Mouse (Mus musculus): Measurements from ENCODE around the gene 6030445D17Rik. TPM values are rescaled to one million over a fixed set of nuclear protein-coding genes. Genes with fewer than 3 reads are reported as not detected.

Gene 6030445D17Rik
- polyA plus RNA-seq, 2 experiments = 0.08 TPM

- Histone ChIP-seq H3K9ac (replicated peaks) (no peak overlapping the region), H3K36me3 (replicated peaks; ENCODE audit: control insufficient read depth, insufficient read depth, low read depth) (no peaks in the 10 kb centered on the region), H3K4me3 (ENCODE audit: insufficient read depth in 1 of 2, low read depth in 2 of 2, low read length in 2 of 2) (peak overlapping the region; percentile 4 to 30; a peak in 2 of 4 replicates), H3K4me1 (replicated peaks; ENCODE audit: control insufficient read depth in 2 of 2, insufficient read depth in 2 of 2, low read length in 1 of 2) (no peaks in the 10 kb centered on the region), H3K27ac (no peak overlapping the region), H3K27me3 (ENCODE audit: control insufficient read depth, insufficient read depth, low read length) (peaks cover 22% of the 10 kb centered on the region), H3K9me3 (ENCODE audit: control insufficient read depth, low read length) (no peaks in the 10 kb centered on the region), H3K4me2 (ENCODE audit: low read depth) (peak overlapping the region; percentile 62)
- TF ChIP-seq EP300 (IDR thresholded peaks at IDR 0.05; ENCODE audit: low read depth) (no peak), CTCF (IDR thresholded peaks at IDR 0.05; ENCODE audit: low read depth) (no peak)
- WGBS (ENCODE audit: insufficient replicate concordance) = 2% methylated on average over 69 of the region's 70 CpGs
- ATAC-seq (ENCODE audit: insufficient read depth) (no peak), DNase-seq (ENCODE audit: low read depth in 3 of 3, low spot score in 3 of 3) (no peak)
Observed at GRCm38 (mm10) chr4:136424120-136424999, 37.7 kb upstream of the 6030445D17Rik start.

GRCm38 (mm10) chr4:136425000-136425288 lies 37.1 kb upstream of the 6030445D17Rik start:
- ATAC-seq (ENCODE audit: insufficient read depth) = no peak
- H3K9me3 ChIP-seq (ENCODE audit: control insufficient read depth, low read length) = no peaks in the 10 kb centered on the region
- no peak overlapping the region for H3K27ac ChIP-seq
- no peak overlapping the region for H3K9ac ChIP-seq (replicated peaks)
- no peaks in the 10 kb centered on the region for H3K36me3 ChIP-seq (replicated peaks; ENCODE audit: control insufficient read depth, insufficient read depth, low read depth)
- peak overlapping the region; percentile 62 for H3K4me2 ChIP-seq (ENCODE audit: low read depth)
- H3K4me3 ChIP-seq (ENCODE audit: insufficient read depth in 1 of 2, low read depth in 2 of 2, low read length in 2 of 2) = peak overlapping the region in 1 of 2 experiments; percentile 30; a peak in 2 of 4 replicates
- no peaks in the 10 kb centered on the region for H3K4me1 ChIP-seq (replicated peaks; ENCODE audit: control insufficient read depth in 2 of 2, insufficient read depth in 2 of 2, low read length in 1 of 2)
- TF ChIP-seq CTCF (IDR thresholded peaks at IDR 0.05; ENCODE audit: low read depth) = peak; percentile 63
- no peak for TF ChIP-seq EP300 (IDR thresholded peaks at IDR 0.05; ENCODE audit: low read depth)
- peaks cover 22% of the 10 kb centered on the region for H3K27me3 ChIP-seq (ENCODE audit: control insufficient read depth, insufficient read depth, low read length)
- no peak for DNase-seq (ENCODE audit: low read depth in 3 of 3, low spot score in 3 of 3)
- WGBS (ENCODE audit: insufficient replicate concordance) = 3% methylated on average over 15 of the region's 15 CpGs

GRCm38 (mm10) chr4:136430609-136431375 lies 31.3 kb upstream of the 6030445D17Rik start:
- WGBS (ENCODE audit: insufficient replicate concordance) = 40% methylated on average over 11 of the region's 11 CpGs
- Histone ChIP-seq H3K4me1 (replicated peaks; ENCODE audit: control insufficient read depth in 2 of 2, insufficient read depth in 2 of 2, low read length in 1 of 2) (no peaks in the 10 kb centered on the region), H3K9ac (replicated peaks) (no peak overlapping the region), H3K36me3 (replicated peaks; ENCODE audit: control insufficient read depth, insufficient read depth, low read depth) (no peaks in the 10 kb centered on the region), H3K9me3 (ENCODE audit: control insufficient read depth, low read length) (no peaks in the 10 kb centered on the region), H3K27me3 (ENCODE audit: control insufficient read depth, insufficient read depth, low read length) (no peaks in the 10 kb centered on the region), H3K4me2 (ENCODE audit: low read depth) (no peak overlapping the region), H3K27ac (no peak overlapping the region), H3K4me3 (ENCODE audit: insufficient read depth in 1 of 2, low read depth in 2 of 2, low read length in 2 of 2) (no peak overlapping the region)
- TF ChIP-seq EP300 (IDR thresholded peaks at IDR 0.05; ENCODE audit: low read depth) (no peak), CTCF (IDR thresholded peaks at IDR 0.05; ENCODE audit: low read depth) (no peak)
- DNase-seq (ENCODE audit: low read depth in 3 of 3, low spot score in 3 of 3) = no peak
- no peak for ATAC-seq (ENCODE audit: insufficient read depth)

- no peaks in the 10 kb centered on the region for H3K9me3 ChIP-seq (ENCODE audit: control insufficient read depth, low read length)
- no peak overlapping the region for H3K4me3 ChIP-seq (ENCODE audit: insufficient read depth in 1 of 2, low read depth in 2 of 2, low read length in 2 of 2)
- H3K4me1 ChIP-seq (replicated peaks; ENCODE audit: control insufficient read depth in 2 of 2, insufficient read depth in 2 of 2, low read length in 1 of 2) = no peaks in the 10 kb centered on the region
- no peak overlapping the region for H3K9ac ChIP-seq (replicated peaks)
- no peaks in the 10 kb centered on the region for H3K27me3 ChIP-seq (ENCODE audit: control insufficient read depth, insufficient read depth, low read length)
- no peak overlapping the region for H3K27ac ChIP-seq
- TF ChIP-seq CTCF (IDR thresholded peaks at IDR 0.05; ENCODE audit: low read depth) (peak; percentile 79), EP300 (IDR thresholded peaks at IDR 0.05; ENCODE audit: low read depth) (no peak)
- no peaks in the 10 kb centered on the region for H3K36me3 ChIP-seq (replicated peaks; ENCODE audit: control insufficient read depth, insufficient read depth, low read depth)
- no peak for ATAC-seq (ENCODE audit: insufficient read depth)
- 2% methylated on average over 3 of the region's 3 CpGs for WGBS (ENCODE audit: insufficient replicate concordance)
- peak; percentile 15 to 36 (median 24) for DNase-seq (ENCODE audit: low read depth in 3 of 3, low spot score in 3 of 3)
- no peak overlapping the region for H3K4me2 ChIP-seq (ENCODE audit: low read depth)
Observed at GRCm38 (mm10) chr4:136431376-136431693, 30.7 kb upstream of the 6030445D17Rik start.

GRCm38 (mm10) chr4:136434029-136434428 lies 28.0 kb upstream of the 6030445D17Rik start:
- no peaks in the 10 kb centered on the region for H3K9me3 ChIP-seq (ENCODE audit: control insufficient read depth, low read length)
- ATAC-seq (ENCODE audit: insufficient read depth) = no peak
- H3K27me3 ChIP-seq (ENCODE audit: control insufficient read depth, insufficient read depth, low read length) = no peaks in the 10 kb centered on the region
- H3K4me1 ChIP-seq (replicated peaks; ENCODE audit: control insufficient read depth in 2 of 2, insufficient read depth in 2 of 2, low read length in 1 of 2) = no peaks in the 10 kb centered on the region
- H3K4me3 ChIP-seq (ENCODE audit: insufficient read depth in 1 of 2, low read depth in 2 of 2, low read length in 2 of 2) = no peak overlapping the region
- DNase-seq (ENCODE audit: low read depth in 3 of 3, low spot score in 3 of 3) = no peak
- H3K27ac ChIP-seq = no peak overlapping the region
- H3K4me2 ChIP-seq (ENCODE audit: low read depth) = no peak overlapping the region
- H3K9ac ChIP-seq (replicated peaks) = no peak overlapping the region
- no peaks in the 10 kb centered on the region for H3K36me3 ChIP-seq (replicated peaks; ENCODE audit: control insufficient read depth, insufficient read depth, low read depth)
- WGBS (ENCODE audit: insufficient replicate concordance) = 68% methylated on average over 4 of the region's 4 CpGs
- TF ChIP-seq CTCF (IDR thresholded peaks at IDR 0.05; ENCODE audit: low read depth) = no peak
- no peak for TF ChIP-seq EP300 (IDR thresholded peaks at IDR 0.05; ENCODE audit: low read depth)

All from liver, embryonic 14.5 days (tissue).